Mouse (Mus musculus) cerebellum, postnatal 36 days (tissue): ENCODE results near the gene Ociad1.
"Not testable (repeated sequence)": the region's sequence is repeated elsewhere in the genome, so short reads cannot be mapped to it uniquely, and the experiment has no call there.

Source experiments
- DNase-seq, 2 experiments: peaks; one replicate each; pipeline ENCODE4 v3.0.0; 2021 to 2022; ENCODE audit warnings: mixed read lengths in 2 of 2

Ociad1 gene

GRCm38 (mm10) chr5:73285470-73285978, 7.1 kb upstream of the Ociad1 start:
- no peak for DNase-seq

GRCm38 (mm10) chr5:73286603-73287002, 6.0 kb upstream of the Ociad1 start:
- no peak for DNase-seq

- DNase-seq: no peak
These were observed 2.7 kb upstream of the Ociad1 start for GRCm38 (mm10) chr5:73289900-73290299.

- no peak for DNase-seq
These were observed 859 bp downstream of the Ociad1 start for GRCm38 (mm10) chr5:73293458-73293827.

- no peak for DNase-seq
These were observed 2.4 kb downstream of the Ociad1 start for GRCm38 (mm10) chr5:73295016-73295415.

- no peak for DNase-seq
These were observed 3.3 kb downstream of the Ociad1 start for GRCm38 (mm10) chr5:73295916-73296315.

- no peak for DNase-seq
These were observed 9.2 kb downstream of the Ociad1 start for GRCm38 (mm10) chr5:73301601-73302307.

GRCm38 (mm10) chr5:73304507-73304906, 11.9 kb downstream of the Ociad1 start:
- no peak for DNase-seq

GRCm38 (mm10) chr5:73306486-73306885, 13.9 kb downstream of the Ociad1 start:
- DNase-seq: no peak

- DNase-seq: no peak
These were observed 14.7 kb downstream of the Ociad1 start for GRCm38 (mm10) chr5:73307297-73307696.

GRCm38 (mm10) chr5:73309496-73309895, 16.9 kb downstream of the Ociad1 start:
- DNase-seq: no peak

GRCm38 (mm10) chr5:73310401-73310800, 17.8 kb downstream of the Ociad1 start:
- no peak for DNase-seq

- DNase-seq: no peak
These were observed 18.9 kb downstream of the Ociad1 start for GRCm38 (mm10) chr5:73311458-73311857.

GRCm38 (mm10) chr5:73313591-73313990, 21.0 kb downstream of the Ociad1 start:
- DNase-seq: no peak

- DNase-seq: no peak
These were observed 22.1 kb downstream of the Ociad1 start for GRCm38 (mm10) chr5:73314654-73315053.

GRCm38 (mm10) chr5:73319306-73319705, 26.7 kb downstream of the Ociad1 start:
- DNase-seq: no peak

- not testable (repeated sequence) for DNase-seq
These were observed 30.1 kb downstream of the Ociad1 start for GRCm38 (mm10) chr5:73322684-73323083.

GRCm38 (mm10) chr5:73323602-73324001, 31.0 kb downstream of the Ociad1 start:
- no peak for DNase-seq

- no peak for DNase-seq
These were observed 32.1 kb downstream of the Ociad1 start for GRCm38 (mm10) chr5:73324526-73325170.

GRCm38 (mm10) chr5:73331002-73331401, 38.4 kb downstream of the Ociad1 start:
- no peak for DNase-seq

GRCm38 (mm10) chr5:73336448-73336847, 43.9 kb downstream of the Ociad1 start:
- no peak for DNase-seq

- peak; percentile 44 to 45 for DNase-seq
These were observed 45.6 kb downstream of the Ociad1 start for GRCm38 (mm10) chr5:73337961-73338831.

GRCm38 (mm10) chr5:73338832-73339163, 46.2 kb downstream of the Ociad1 start:
- peak in 1 of 2 experiments; percentile 9 for DNase-seq
